Mouse (Mus musculus) left cerebral cortex, adult 11 months (tissue): ENCODE measurements around the gene Smap2.
"Not testable (repeated sequence)": the region's sequence is repeated elsewhere in the genome, so short reads cannot be mapped to it uniquely, and the experiment has no call there.

Experiments
- DNase-seq: peaks from one replicate; pipeline ENCODE4 v3.0.0; 2022; ENCODE audit warnings: low spot score

Smap2 gene

DNA sequence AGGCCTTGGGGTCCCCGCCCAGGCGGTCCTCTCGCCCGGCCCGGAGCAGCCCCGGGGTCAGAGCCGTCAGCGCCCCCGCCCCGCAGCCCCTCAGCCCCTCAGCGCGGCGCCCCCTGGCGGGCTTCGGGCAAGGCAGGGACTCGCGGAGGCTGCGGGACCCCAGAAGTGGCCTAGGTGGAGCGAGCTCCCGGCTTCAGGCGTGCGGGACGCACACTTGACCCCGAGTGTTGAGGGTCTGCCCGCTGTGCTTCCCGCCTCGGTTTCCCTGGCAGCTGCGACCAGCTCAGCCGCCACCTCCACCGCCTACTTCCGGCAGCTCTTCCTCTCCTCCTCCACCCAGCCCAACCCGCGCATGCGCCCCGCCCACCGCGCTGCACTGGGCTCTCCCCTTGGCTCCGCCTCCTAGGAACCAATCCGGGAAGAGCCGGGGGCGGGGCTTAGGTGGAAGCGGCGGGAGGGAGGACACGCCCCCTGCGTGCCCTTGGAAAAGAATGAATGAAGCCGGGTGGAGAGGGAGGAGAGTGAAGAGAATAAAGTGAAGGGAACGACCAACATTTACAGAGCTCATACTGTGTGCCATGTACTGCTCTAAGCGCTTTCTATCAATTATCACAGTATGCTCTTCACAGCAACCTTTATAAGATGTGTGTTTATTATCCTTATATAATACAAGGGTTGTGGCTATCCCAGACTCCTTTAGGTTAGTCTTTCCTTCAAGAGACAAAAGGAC is at the start of gene Smap2:
TSS of gene Smap2 (minus strand) at position 320 of the 730 bp plus-strand sequence.
- peak; percentile 98 for DNase-seq

DNA sequence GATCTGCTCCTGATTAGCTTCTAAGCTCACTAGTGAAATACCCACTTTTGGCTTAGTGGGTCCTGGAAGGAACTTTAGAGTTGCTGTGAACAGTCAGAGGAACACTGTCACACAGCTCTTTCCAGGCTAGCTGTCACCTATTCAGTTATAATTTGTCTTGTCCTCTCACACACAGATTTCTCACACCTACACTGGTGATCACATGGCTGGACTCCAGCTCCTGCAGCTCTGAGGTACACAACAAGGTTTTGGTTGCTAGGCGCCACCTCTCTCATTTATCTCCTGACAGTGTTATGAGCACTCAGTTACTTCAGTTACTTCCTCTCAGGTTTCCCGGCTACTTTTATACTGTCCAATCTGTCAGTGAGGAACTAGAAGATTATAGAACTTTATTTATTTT is 48.3 kb upstream of the Smap2 start:
- no peak for DNase-seq

DNA sequence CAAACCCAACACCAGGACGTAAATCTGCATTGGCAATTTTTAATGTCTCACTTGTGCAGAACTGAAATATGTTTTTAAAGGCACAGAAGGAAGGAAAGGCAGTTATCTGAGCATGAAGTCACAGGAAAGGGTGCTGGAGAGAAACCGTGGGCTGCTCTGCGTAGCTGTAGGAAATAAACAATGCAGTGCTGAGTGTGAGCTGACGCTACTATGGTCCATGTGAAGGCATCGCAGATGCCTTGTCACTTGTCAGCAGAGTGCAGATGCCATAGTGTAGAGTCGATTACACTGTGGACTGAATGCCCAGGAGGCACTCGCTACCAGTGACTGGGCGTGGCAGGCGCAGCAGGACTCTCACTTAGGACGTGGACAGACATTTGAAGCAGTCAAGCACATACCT is 42.2 kb upstream of the Smap2 start:
- not testable (repeated sequence) for DNase-seq

DNA sequence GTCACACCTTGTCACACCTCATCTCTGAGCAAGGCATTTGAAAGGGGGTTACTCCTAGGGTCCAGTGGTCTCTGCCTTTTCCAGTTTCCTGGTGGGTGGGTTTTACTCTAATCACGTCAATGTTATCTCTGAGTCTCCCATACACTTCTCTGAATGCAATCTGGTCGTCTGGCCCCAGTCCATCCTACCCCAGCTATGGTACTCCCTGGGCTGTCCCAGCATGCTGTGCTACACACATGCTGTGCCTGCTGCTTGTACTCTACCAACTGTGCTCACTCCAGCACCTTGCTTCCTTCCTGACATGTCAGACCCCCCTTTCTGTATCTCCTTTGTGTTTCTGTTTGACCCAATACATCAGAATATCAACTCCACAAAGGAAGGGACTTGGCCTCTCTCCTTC is 40.0 kb upstream of the Smap2 start:
- DNase-seq = no peak

DNA sequence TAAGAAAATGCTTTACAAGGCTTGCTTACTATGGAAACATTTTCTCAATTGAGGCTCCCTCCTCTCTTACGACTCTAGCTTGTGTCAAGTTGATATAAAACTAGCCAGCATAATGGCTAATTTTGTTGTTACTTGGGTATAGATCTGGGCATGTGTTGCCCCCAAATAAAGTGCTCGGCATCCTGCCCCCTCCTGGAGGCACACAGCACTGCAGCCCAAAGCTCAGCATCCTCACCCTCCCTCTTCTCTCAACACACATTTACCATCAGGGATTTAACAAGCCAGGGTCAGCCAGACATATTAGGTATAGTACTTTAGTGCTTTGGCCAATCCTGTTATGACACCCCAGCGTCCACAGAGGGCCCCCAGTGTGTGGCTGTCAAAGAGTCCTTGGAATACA is 39.3 kb upstream of the Smap2 start:
- no peak for DNase-seq

DNA sequence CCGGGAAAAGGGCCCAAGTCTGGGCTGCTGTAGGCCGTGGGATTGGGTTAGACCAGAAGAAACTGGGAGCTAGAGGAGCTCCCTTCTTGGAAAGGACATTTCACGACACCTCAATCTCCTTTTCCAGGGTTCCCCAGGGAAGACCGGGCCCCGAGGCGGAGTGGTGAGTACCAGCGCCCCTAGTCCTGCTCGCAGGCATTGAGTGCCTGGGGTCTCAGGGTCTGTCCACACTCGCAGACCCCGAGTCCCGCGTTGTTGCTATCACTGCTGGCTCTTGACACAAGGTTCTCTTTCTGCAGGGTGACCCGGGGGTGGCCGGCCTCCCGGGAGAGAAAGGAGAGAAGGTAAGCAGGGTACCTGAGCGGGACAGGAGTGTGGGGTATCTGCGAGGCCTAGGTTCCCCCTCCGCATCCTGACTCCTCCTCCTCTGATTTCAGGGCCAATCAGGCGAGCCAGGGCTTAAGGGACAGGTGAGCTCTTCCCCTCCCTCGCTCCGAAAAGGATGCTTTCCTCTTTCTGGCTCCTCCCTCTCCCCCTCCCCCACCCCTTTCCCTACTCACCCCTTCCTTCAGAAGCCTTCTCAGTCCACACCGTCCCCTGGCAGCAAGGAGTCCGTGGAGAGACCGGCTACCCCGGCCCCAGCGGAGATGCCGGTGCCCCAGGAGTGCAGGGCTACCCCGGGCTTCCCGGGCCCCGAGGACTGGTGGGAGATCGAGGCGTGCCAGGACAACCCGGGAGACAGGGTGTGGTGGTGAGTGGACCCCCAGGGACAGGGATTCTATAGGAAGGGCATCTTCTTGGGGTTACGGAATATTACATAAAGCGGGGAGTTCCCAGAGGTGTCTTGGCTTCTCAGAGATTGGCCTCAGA is 35.6 kb upstream of the Smap2 start:
- no peak for DNase-seq

DNA sequence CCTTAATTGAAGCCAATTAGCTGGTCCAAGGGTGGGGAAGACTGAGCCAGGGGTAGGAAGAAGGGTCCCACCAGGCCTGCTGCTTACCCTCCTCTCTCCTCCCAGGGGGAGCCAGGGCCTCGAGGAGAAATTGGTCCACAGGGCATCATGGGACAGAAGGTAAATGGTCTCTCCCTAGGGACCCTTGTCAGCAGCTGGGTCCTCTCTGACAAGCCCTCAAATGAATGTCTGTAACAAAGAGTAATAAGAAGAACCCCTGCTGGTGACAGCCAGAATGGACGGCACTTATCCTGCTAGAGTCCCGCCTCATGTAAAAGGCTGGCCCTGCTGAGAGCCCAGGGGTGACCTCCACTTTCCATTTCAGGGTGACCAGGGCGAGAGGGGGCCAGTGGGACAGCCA is 34.8 kb upstream of the Smap2 start:
- DNase-seq = no peak

DNA sequence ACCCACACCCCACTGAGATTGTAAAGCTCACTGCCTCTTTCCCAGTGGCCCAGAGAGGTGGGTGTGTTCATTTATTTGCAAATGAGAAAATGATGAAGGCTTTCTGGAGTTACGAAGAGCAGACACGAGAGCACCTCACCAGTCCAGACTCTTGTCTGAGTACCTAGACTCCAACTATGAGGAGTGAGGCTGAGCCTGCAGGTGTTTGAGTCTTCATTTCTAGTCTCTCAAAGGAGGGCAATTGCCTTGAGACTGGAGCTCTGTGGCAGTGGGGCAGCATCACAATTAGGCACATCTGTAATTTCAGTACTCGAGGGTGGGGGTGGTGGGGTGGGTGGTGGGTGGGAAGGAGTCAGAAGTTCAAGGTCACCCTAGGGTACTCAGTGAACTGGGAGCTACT is 25.9 kb upstream of the Smap2 start:
- DNase-seq = no peak

DNA sequence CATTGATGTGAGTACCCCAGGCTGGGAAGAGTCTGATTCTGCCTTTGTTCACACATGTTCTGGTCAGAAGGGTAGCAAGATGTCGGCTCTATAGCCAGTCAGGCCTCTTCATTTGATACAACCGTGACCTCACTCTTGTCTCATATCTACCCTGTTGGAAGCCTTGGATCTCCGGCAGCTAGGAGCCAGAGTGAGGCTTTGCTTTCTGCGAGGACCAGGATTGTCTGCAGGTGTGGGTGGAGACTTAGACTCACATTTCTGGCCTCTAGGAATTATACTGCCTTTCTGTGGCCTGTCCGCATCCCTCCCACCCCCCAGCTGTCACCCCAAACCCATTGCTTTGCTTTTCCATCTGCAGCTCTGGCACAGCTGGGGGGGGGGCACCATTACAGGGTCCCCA is 25.4 kb upstream of the Smap2 start:
- DNase-seq = no peak

DNA sequence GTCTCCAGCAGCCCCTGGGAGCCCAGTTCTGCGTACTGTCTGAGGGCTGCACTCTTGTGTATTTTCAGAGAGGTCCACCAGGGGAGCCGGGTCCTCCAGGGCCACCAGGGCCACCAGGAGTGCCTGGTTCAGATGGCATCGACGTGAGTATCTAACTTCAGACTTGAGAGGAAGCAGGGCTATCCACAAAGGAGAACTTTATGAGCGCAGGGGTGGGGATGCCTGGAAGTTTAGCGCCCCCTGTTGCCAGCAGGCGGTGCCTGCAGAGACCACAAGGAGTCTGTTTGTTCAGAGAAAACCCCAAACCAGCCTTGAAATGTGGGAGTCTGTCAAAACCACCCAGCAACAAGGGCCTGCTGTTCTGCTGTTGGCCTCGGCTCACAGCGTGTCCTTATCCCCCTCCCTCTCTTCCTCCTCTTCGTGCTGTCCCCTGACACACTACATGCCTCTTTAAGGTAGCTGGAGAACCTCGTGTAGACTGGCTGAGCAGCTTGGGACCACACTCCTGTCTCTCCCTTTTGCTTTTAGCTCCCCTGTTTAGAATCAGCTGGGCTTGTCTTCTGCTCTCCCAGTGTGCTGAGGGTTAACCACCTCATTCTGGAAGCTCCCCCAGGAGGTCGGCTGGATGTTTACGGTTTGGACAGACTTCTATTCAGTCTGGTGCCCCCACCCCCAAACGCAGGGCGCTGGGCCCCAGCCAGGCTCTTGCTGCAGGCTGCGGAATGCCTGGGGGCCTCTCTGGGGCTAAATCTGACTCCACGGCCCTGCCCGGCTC is 24.0 kb upstream of the Smap2 start:
- DNase-seq = no peak

DNA sequence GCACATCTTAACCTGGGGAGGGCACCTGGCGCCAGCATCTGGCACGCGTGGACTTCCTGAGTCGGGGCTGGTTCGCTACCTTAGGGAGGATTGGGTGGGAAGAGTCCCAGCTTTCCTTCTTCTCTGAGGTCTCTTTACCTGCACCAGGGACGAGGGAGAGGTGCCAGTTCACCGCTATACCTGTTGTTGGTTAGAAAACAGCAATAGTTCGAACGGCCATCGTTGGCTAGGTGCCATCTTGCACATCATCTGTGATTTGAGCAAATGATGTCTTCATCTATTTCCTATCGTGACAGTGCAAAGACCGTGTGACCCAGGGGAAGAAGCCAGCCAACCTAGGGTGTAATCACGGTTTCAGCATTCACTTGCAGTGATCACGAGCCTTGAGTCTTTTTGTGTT is 23.3 kb upstream of the Smap2 start:
- DNase-seq = no peak

DNA sequence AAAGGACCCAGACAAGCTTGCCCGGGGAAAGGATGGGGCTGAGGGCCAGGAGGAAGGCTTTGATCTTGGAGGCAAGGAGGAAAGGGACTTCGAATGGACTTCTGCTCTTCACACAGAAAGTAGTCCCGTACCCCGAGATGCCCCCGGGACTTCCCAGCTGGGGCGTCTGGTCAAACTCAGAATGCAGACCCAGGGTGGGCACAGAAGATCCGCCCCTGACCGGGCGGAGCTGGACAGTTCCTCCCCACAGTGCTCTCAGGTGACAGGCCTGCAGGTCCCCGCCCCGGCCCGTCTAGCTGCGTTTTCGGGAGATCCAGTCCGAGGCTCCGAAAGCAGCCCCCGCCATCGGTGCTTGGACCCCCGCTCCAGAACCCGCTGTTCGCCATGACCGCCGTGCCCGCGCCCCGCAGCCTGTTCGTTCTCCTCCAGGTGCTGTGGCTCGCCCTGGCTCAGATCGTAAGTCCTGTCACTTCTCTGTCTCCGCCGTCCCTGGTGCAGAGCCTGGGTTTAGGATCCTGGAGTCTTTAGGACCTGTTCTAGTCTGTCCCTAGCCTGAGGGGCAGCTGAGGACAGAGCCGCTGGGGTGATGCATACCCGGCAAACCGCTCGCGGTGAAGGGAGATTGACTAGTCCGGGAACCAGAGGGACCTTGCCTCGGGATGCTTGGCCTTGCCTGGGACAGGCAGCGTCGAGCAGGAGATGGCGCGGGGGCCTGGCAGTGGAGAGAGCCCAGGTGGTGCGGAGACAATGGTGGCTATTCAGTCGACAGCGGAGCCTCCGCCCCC is 22.5 kb upstream of the Smap2 start, which contains the start of gene Col9a2:
TSS of gene Col9a2 (plus strand) at position 55 of the 785 bp plus-strand sequence.
- no peak for DNase-seq

DNA sequence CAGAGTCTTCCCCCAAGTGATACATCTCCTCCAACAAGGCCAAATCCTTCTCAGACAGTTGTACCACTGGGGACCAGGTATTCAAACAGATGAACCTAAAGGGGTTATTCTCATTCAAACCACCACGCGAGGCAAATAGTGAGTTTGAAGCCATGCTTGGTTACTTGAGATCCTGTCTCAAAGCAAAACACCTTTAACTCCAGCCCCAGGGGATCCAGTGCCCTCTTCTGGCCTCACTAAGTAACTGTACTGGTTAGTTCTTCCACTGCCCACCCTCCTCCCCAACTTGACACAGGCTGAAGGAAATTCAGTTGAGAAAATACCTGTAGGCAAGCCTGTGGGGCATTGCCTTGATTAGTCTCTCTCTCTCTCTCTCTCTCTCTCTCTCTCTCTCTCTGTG is 16.0 kb upstream of the Smap2 start:
- DNase-seq = no peak

DNA sequence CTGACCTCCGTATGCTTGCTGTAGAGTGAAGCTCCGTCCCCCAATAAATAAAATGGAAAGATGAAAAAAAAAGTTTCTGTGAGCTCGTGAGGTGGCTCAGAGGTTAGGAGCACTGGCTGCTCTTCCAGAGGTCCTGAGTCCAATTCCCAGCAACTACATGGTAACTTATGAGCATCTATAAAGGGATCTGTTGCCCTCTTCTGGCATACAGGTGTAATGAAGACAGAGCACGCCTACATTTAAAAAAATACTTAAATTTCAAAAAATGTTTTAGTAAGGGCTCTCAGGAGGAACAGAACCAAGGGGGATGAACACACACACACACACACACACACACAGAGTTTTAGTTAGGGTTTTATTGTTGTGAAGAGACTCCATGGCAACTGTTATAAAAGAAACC is 14.4 kb upstream of the Smap2 start:
- no peak for DNase-seq

DNA sequence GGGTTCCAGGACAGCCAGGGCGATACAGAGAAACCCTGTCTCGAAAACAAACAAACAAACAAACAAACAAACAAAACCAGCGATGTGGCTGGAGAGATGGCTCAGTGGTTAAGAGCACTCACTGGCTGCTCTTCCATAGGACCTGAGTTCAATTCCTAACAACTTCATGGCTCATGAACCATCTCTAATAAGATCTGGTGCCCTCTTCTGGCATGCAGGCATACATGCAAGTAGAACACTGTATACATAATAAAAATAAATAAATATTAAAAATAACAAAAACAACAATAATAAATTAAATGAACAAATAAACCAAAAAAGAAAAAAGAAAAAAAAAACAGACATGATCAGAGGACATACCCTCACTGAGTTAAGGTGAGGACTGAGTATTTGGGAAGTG is 12.6 kb upstream of the Smap2 start:
- no peak for DNase-seq

DNA sequence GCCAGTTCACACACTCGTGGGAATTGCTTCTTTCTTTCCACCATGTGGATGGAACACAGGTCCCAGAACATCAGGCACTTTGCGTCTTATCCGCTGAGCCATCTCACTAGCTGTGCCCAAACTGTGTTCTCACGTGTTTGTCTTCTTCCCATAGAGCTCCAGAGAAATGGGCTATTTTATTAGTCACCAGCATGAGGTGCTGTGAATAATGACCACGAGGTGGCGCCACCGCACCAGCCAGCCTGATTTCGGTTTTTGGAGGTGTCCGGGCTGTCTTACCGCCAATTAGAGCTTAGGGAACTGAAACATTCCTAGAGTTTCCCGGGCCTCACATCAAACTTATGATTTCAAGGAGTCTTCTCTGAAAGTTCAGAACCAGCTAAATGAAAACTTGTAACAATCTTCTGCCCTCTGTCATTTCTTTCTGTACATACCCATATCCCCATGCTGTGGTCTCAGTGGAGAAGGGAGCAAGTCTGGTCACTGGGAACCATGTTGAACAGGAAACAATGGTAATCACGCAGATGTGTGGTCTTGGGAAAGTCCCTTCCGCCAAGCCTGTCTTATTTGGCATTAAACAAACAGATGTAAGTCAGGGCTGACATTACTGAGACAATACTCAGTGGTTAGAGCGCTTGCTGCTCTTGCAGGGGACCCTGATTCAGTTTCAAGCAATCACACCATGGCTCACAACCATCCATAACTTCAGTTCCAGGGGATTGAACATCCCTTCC is 11.8 kb upstream of the Smap2 start:
- no peak for DNase-seq

DNA sequence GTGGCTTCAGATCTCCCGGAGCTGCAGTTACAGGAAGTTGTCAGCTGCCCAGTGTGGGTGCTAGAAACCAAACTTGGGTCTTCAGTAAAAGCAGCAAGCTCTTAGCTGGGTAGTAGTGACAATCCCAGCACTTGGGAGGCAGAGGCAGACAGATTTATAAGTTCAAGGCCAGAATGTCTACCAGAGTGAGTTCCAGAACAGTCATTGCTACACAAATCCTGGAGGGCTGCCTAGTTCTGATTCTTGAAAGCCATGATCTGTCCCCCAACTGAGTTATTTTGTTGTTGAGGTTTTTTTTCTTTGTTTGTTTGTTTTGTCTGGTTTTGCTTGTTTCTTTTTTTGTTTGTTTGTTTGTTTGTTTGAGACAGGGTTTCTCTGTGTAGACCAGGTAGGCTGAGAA is 11.1 kb upstream of the Smap2 start:
- no peak for DNase-seq

DNA sequence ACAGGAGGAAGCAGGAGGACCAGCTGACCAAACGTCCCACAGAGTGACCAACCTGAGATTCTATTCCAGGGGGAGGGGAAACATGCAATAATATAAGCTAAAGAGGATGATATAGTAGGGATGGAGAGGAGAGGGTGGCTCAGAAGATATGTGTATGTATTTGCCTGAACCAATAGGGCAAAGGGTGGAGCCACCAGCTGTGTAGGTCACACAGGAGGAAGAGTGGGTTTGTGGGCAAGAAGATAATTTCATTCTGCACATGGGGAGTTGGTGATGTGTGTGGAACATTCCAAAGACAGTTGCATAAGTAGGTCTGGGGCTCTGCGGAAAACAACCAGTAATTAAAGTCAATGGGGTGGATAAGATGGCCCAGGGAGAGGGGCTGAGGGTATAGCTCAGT is 8.6 kb upstream of the Smap2 start:
- no peak for DNase-seq

DNA sequence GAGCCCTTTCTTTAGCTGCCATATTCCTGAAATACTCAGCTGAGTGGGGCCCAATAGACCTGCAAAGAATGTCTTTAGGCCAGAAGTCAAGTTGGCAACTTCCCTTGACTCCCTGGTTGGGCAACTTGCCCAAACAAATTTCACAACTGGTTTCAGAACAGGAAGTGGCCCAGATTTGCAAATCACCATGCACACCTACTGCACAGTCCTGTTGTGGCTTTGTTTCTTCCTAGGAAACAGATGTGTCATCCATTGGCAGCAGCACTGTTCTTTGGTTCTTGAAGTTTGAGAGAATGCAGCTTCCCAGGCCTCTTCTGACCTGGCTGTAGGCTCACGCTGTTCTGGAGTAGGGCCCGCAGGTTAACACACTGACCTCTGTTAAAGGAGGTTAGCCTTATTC is 6.9 kb upstream of the Smap2 start:
- no peak for DNase-seq

DNA sequence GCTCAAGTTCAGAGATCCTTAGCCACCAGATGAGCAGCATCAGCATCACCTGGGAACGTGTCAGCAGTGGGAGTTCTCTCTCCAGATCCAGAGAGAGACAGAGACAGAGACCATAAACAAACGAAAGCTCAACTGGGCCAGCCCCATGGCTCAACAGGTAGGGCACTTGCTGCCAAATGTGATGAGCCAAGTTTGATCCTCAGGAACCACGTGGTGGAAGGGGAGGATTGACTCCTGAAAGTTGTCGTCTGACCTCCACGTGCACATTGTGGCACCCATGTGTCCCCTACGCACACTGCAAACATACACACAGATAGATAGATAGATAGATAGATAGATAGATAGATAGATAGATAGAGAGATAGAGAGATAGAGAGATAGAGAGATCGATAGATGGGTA is 6.4 kb upstream of the Smap2 start:
- DNase-seq = no peak

DNA sequence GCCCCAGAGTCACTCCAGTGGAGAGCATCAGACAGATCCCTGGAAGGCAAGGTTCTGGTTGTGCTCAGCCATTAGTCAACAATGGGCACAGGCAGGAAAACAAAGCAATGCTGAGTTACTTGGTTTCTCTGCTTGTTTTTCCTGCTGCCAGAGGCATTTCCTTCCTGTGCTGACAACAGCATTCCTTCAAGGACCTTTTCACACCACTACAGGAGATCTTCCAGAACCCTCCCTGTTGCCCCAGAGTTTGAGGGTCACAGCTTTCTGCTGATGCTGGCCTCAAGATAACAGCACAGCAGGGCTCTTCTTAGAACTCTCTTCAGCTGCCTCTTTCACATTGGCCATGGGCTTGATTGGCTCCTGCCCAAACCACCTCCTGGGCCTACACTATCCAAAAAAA is 4.9 kb upstream of the Smap2 start:
- no peak for DNase-seq
